Mouse (Mus musculus): Measurements from ENCODE around the gene Cblb.

Gene Cblb

GRCm38 (mm10) chr16:52031091-52031689 is at the start of gene Cblb:
Gene Cblb (plus strand): TSS chr16:52031225.
- peak; percentile 98 for DNase-seq (ENCODE audit: low spot score)

GRCm38 (mm10) chr16:51985436-51985835 is 45.6 kb upstream of the Cblb start:
- no peak for DNase-seq (ENCODE audit: low spot score)

- no peak for DNase-seq (ENCODE audit: low spot score)
These were observed 44.8 kb upstream of the Cblb start for GRCm38 (mm10) chr16:51986207-51986606.

DNA sequence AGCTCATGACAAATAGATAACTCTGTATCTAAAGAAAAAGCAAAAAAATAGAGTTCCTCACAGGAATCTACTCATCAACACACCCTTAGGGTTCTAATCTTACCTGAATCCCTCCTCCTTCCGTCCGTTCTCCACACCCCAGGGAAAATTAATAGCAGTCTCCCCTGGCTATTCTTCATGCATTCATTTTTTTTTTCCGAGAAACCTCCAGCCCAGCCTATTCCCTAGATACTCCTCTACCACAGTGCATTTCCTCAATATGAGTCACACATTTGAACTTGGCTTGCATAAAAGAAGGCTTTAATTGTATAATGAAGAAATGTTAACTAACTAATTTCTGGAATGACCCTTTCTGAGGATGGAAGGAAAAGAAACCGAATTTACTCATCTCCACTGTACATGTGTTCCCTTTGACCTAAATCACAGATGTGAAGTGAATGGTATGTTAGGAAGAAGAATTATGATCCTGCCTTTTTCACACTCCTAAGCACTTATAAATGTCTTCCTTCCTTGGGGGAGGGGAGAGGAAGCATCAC is 43.9 kb upstream of the Cblb start:
- DNase-seq (ENCODE audit: low spot score), result no peak

- no peak for DNase-seq (ENCODE audit: low spot score)
These were observed 43.0 kb upstream of the Cblb start for GRCm38 (mm10) chr16:51988027-51988426.

GRCm38 (mm10) chr16:51989259-51989658 is 41.8 kb upstream of the Cblb start:
- no peak for DNase-seq (ENCODE audit: low spot score)

DNA sequence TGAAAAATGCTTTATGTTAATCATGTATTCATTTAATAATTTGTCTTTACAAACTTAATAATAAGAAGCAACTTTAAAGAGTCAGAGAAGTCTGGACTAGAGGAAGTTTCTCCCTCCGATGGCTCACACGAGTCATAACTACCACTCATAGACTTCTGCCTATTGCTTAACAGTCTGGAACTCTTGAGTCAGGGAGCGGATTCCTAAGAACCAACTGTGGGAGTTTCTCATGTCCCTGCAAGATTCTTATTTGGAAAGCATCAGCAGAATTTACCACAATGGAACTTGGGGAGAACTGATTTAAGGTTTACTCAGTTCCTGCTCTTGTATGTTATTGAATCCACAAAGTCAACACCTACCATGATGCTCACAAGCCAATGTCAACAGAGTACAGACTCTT is 31.0 kb upstream of the Cblb start:
- no peak for DNase-seq (ENCODE audit: low spot score)

GRCm38 (mm10) chr16:52000801-52001200 is 30.2 kb upstream of the Cblb start:
- DNase-seq (ENCODE audit: low spot score), result no peak

DNA sequence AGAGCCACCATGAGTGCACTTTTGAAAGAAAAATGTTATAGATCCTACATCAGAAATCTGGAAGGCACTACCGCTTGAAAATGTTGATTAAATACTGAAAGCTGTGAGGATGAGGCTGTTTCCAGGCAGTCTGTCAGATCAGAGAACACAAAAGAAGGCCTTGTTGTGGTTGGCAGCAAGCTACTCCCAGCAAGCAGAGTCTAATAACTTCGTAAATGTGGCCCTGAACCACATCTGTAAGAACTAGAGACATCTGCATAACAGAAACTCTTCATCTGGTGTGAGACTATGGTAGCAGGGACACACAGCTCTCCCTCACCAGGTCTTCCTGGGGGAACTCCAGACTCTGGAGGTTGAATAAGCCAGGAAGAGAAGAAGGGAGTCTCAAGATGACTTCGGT is 24.0 kb upstream of the Cblb start:
- DNase-seq (ENCODE audit: low spot score), result no peak

GRCm38 (mm10) chr16:52008471-52008870 is 22.6 kb upstream of the Cblb start:
- no peak for DNase-seq (ENCODE audit: low spot score)

DNA sequence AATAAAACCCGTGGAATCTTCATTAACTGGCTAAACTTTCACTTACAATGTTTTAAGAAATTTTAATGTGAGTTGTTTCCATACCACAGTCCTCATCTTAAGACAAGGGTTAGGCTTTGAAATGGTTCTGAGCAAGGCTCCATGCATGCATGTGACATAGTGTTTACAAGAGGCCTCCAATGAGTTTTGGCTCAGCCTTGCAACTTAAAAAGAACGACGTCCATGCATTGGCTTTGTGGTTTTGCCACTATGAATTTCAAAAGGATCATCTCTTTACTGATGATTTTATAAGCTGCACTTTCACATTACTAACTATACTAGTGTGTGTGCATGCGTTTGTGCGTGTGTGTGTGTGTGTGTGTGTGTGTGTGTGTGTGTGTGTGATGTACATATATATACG is 21.6 kb upstream of the Cblb start:
- DNase-seq (ENCODE audit: low spot score), result no peak

DNA sequence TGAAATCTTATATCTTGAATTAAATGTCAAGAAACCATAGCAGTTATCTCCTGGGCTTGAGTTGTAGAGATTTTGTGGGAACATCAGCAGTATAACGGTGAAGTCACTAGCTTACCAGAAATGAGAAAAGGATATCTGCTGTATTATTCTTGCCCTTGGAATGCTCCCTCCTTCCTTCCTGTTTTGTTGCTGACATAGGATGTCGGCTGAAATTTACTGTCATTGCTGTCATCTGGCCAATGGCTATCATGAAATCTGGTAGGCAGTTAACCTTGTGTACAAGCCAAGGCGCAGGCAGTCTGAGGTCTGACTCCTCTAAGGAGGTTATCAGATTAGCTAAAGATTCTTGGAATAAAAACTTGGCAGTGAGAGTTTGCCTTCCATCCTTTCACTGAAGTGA is 18.0 kb upstream of the Cblb start:
- DNase-seq (ENCODE audit: low spot score), result no peak

DNA sequence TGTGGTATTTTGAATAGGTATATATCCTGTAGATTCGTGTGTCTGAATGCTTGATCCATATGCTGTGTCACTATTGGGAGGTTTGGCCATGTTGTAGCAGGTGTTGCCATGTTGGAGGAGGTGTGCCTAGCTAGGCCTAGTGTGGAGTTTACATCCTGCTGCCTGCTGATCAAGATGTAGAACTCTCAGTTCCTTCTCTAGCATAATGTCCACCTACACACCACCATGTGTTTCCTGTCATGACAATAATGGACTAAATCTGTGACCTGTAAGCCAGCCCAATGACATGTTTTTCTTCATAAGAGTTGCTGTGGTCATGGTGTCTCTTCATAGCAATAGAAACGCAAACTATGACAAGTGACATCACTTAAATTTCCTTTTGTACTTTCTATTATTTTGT is 17.2 kb upstream of the Cblb start:
- no peak for DNase-seq (ENCODE audit: low spot score)

DNA sequence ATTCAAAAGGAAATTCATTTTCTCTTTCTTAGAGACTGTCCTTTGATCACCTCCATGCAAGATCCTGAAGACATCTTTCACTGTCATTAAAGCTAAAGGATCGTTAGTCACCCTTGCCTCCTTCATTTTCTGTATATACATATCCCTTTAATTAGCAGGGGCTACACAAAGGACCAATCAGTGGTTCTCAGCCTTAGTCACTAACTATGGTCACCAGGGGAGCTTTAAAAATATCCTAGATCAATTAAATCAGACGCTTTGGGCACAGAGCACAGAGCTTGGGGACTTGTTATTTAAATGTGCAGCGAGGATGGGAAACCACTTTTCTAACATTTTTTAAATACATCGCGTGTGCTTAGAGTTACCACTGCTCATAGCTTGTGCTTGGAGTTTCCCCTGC is 7.6 kb upstream of the Cblb start:
- no peak for DNase-seq (ENCODE audit: low spot score)

DNA sequence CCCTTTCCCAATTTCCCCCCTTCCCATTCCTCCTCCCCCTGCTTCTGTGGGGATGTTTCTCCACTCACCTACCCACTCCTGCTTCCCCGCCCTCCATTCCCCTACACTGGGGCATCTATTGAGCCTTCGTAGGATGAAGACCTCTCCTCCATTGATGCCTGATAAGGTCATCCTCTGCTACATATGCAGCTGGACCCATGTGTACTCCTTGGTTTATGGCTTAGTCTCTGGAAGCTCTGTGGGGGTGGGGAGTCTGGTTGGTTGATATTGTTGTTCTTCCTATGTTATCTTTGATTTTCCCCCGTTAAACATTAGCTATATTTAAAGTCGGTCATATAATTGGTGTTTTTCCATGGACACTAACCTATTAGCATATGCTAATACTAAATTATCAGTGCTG is 3.7 kb upstream of the Cblb start:
- no peak for DNase-seq (ENCODE audit: low spot score)

DNA sequence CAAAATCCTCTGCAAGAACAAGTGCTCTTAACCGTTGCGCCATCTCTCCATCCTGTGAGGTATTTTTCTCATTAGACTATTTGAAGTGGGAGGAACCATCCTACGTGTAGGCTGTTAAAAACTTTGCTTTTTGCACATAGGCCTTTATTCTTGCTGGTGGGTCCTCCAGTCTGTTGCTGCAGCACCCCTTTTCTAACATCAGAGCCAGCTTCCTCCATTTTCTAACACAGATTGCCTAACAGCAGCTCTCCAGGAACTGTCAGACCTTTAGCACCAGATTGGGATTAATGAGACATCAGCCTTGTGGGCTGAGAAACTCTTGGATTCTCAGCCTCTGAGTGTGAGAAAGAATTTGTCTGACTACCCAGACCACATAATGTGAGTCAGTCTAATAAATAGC is 2.0 kb upstream of the Cblb start:
- DNase-seq (ENCODE audit: low spot score), result no peak

DNA sequence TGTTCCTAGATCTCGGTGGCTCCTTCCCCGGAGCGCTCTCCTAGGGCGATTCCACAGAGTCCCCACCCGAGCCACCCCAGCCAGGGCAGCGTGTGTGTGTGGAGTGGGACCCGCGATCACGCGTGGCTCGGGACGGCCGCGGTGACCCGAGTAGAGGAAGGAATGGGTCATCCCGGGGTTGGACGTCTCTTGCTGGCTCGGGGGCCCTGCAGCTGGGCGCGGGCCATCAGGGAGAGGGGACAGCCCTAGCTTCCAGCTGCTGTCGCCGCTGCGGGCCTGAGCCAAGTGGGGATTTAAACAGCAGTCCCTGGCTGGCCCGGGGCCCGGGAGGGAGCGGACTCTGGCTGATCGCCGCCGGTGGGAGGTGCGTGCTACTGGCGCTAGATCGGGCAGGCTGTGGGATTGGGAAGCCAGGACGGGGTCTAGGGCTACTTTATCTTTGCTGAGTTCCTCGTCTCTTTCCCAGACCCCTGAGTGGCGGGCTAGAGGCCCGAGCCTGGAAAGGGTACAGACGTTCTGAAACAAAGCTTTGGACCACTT is 757 bp downstream of the Cblb start:
- DNase-seq (ENCODE audit: low spot score), result peak; percentile 92

- no peak for DNase-seq (ENCODE audit: low spot score)
These were observed 1.6 kb downstream of the Cblb start for GRCm38 (mm10) chr16:52032376-52033330.

DNA sequence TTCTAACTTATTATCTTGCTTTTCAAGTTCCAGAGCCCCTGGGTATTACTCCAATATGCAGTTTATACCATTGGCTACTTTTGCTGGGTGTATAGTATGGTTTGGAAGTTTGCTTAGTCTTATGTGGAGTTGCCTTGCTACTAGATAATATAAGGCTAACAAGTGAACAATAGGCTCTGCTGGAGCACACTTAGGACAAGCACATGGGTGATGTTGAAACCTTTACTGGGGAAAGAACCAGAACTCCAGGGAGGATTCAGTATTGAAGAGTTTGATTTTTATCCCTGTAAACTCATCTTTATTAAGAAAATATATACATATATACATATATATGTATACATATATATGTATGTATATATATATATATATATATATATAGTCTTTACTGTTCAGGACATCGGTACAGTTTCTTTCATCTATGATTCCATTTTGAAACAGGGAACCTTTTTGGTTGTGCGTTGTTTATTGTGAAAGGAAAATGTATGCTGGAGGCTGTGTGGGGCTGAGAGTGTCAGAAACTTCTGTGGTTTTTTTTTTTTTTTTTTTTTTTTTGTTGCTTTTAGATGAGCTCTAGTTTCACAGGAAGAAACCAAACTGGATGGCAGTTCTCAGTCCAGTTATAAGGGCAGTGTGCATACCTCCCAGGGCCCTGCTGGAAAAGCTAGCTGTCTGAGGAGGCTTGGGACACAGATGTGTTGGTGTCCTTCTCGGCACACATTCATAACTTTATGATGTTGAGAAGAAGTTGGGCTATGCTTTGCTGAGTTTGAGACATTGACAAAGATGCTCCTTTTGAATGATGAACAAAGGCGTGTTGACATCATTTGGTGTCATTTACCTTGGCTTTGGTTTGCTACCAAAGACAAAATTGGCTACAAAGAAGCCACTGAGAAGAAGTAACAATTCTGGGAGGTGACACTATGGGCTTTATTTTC is 2.6 kb downstream of the Cblb start:
- no peak for DNase-seq (ENCODE audit: low spot score)

- DNase-seq (ENCODE audit: low spot score), result no peak
These were observed 3.3 kb downstream of the Cblb start for GRCm38 (mm10) chr16:52034356-52034755.

DNA sequence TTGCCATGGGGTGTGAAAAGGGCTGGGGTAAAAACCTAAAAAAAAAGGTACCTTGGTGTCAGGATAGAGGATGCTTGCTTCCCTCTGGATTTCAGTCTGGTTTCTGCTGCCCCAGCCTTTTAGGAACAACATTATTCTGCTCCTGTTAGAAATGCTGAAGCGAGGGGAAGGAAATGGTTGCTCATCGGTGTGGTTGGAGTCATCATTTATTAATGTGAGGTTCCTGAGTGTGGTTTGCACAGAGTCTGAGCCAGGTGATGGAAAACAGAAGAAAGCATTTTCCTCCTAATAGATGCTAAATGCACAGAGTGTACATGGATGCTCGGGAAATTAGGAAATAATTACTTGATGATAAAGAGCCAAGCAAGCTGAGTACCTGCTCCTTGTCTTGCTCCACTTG is 5.3 kb downstream of the Cblb start:
- no peak for DNase-seq (ENCODE audit: low spot score)

DNA sequence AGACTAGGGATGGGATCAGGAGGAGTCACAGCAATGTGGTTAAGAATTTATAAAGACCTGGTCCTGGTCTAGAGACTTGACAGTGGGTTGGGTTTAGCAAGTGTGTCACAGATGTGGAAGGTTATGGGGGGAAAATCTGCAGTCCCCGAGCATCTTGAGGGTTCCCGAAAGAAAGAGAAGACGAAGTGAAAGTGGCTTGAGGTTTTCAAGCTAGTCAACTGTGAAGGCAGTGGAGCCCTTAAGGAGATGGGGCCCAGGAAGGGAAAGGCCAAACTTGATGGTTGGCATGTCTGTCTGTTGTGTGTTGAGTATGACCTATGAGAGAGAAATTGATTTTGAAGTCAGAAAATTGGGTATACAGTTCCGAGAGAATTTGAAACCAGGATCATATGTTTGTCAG is 7.3 kb downstream of the Cblb start:
- DNase-seq (ENCODE audit: low spot score), result no peak

Data from ovary, postnatal 36 days (tissue).